Mouse (Mus musculus) macrophage (primary cell): Measurements from ENCODE around the gene Pih1d3. TPM values are rescaled to one million over a fixed set of nuclear protein-coding genes. Genes with fewer than 3 reads are reported as not detected.

Experiments used
- H3K27ac ChIP-seq: fragments of 350-480 bp; formaldehyde crosslinking; 2 replicates; pipeline ENCODE4 v1.9.0; 2021
- H3K36me3 ChIP-seq: fragments of 350-480 bp; formaldehyde crosslinking; 2 replicates; pipeline ENCODE4 v1.9.0; 2021; ENCODE audit errors: inconsistent target
- H3K4me3 ChIP-seq: fragments of 350-480 bp; formaldehyde crosslinking; 2 replicates; pipeline ENCODE4 v1.9.0; 2021; ENCODE audit errors: inconsistent target
- H3K79me2 ChIP-seq: fragments of 350-480 bp; formaldehyde crosslinking; 2 replicates; pipeline ENCODE4 v1.9.0; 2021; ENCODE audit errors: inconsistent target
- WGBS: methylation state at CpG from one replicate; pipeline ENCODE4 v1.1.7; 2026; ENCODE audit warnings: inconsistent platforms; ENCODE audit not compliant: missing documents; 5-methylcytosine and 5-hydroxymethylcytosine counted together
- polyA plus RNA-seq: library from polyadenylated mRNA; stranded (reverse); fragments of 250-400 nt; gene quantifications from 3 replicates; pipeline ENCODE4 v1.2.4, GENCODE M21; 2018; ENCODE audit warnings: inconsistent platforms

Gene Pih1d3
- polyA plus RNA-seq, 1 experiment from 2014 or later: not detected

DNA sequence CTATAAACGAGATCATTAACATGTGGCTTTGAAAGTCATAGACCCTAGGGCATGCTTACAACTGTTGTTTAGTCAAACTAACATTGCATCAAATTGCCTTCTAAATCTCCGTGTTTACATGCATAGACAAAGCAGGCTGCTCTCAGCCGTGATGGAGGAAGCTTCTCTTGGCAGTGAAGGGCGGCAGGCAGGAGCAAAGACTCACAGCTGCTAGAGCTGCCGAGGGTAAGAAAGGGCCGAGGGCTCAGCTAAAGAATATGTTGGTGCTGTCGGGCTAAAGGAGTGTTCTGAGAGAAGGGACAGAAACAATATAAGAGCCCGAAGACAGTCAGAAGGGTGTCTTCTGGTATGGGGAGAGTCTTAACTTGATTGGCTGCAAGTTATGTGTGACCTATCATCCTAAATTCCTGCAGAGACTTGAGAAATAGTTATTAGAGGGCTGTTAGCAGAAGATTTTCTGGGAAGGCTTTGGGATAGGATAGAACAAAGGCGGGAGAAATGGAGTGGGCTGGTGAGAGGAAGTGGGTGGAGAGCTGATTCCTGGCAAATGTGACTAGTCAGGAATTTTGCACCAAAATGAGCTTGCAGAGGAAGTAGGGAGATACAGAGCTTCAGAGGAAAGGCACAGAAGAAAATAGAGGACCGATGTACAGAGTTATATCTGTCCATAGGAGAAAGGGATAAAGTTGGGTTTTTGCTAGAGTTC, 37.7 kb downstream of the Pih1d3 start:
- no peak overlapping the region for H3K27ac ChIP-seq
- no peaks in the 10 kb centered on the region for H3K36me3 ChIP-seq
- H3K4me3 ChIP-seq: no peak overlapping the region
- WGBS: 69% methylated on average over 10 of the region's 10 CpGs
- H3K79me2 ChIP-seq: no peaks in the 10 kb centered on the region

Other genes with a start within 250 kb of the Pih1d3 start
- not detected in 3 replicates for gene AC153137.1, start 244.9 kb upstream of the Pih1d3 start, polyA plus RNA-seq
- gene Lgsn, start 46.4 kb upstream of the Pih1d3 start, polyA plus RNA-seq: not detected in 3 replicates
- gene 4931428L18Rik, start 154 bp upstream of the Pih1d3 start, polyA plus RNA-seq: not detected in 3 replicates